Comparison of ENCODE assay signal across 10 mouse cellular contexts in genomic region chr10:75100298-75100697, GRCm38 (mm10). TPM values are rescaled to one million over a fixed set of nuclear protein-coding genes. Genes with fewer than 3 reads are reported as not detected.
A peak's percentile ranks its signal among the peaks of the same experiment; 100 is the strongest.
DNase-seq lines count a peak whose midpoint lies in the region; ATAC-seq and TF ChIP-seq lines count a peak whose summit lies in the region.
"Had no signal": no experiment of that assay in that cellular context is flagged by ENCODE, and none has a peak within 500 bp of the region (broad histone marks: within the 10 kb centered on the region; RNA-seq: fewer than 3 reads in every experiment).

No protein-coding gene starts in this region.

- peaks cover 59% of the 10 kb centered on the region for H3K4me1 ChIP-seq in limb, embryonic 15.5 days
- peaks cover 82% of the 10 kb centered on the region for H3K4me1 ChIP-seq in limb, embryonic 10.5 days
- peaks cover 25% of the 10 kb centered on the region for H3K4me1 ChIP-seq in hindbrain, postnatal 0 days (ENCODE audit: insufficient read depth, low read length)

- no peak overlapping the region for H3K9ac ChIP-seq in limb, embryonic 15.5 days
- H3K9ac ChIP-seq in hindbrain, postnatal 0 days (replicated peaks; ENCODE audit: low read length) = no peak overlapping the region

- H3K4me2 ChIP-seq in limb, embryonic 15.5 days = no peak overlapping the region
- no peak overlapping the region for H3K4me2 ChIP-seq in hindbrain, postnatal 0 days (ENCODE audit: low read depth, low read length)

- TF ChIP-seq CTCF in hindbrain, postnatal 0 days (IDR thresholded peaks at IDR 0.05; ENCODE audit: low read depth) = no peak

- ATAC-seq in limb, embryonic 15.5 days (ENCODE audit: insufficient number of reproducible peaks, low FRiP score, low TSS enrichment, low read depth) = no peak
- peak; percentile 57 for ATAC-seq in hindbrain, postnatal 0 days
- ATAC-seq: inflammation-experienced regulatory T-cells, adult 6 months had no signal

- no peaks in the 10 kb centered on the region for H3K27me3 ChIP-seq in limb, embryonic 15.5 days
- no peaks in the 10 kb centered on the region for H3K27me3 ChIP-seq in limb, embryonic 10.5 days (ENCODE audit: low read depth, poor library complexity, severe bottlenecking)
- H3K27me3 ChIP-seq in hindbrain, postnatal 0 days (ENCODE audit: insufficient read depth, low read length) = no peaks in the 10 kb centered on the region
- H3K27me3 ChIP-seq: megakaryocyte, embryonic 14.5 days had no signal

- DNase-seq in cerebellum, adult 18-20 months = peak; percentile 33 to 43
- DNase-seq in cerebellum, adult 8-10 months = no peak
- no peak for DNase-seq in limb, embryonic 10.5 days (ENCODE audit: low spot score)
- DNase-seq in hindbrain, postnatal 0 days (ENCODE audit: low spot score) = peak; percentile 36
- DNase-seq in right cerebral cortex, postnatal 14 days = peak; percentile 43
- DNase-seq in kidney, adult 11 months = no peak
- no peak for DNase-seq in gastrocnemius, adult 8-10 months (ENCODE audit: low spot score in 2 of 2)

- H3K27ac ChIP-seq in limb, embryonic 15.5 days = peak overlapping the region; percentile 44; the same call in 1 of the 2 replicates
- H3K27ac ChIP-seq in limb, embryonic 10.5 days = no peak overlapping the region
- H3K27ac ChIP-seq in hindbrain, postnatal 0 days = 0 out of 2 replicates have a peak overlapping the region, but pooled peaks have one; percentile 37

- no peak overlapping the region for H3K4me3 ChIP-seq in limb, embryonic 15.5 days
- H3K4me3 ChIP-seq in limb, embryonic 10.5 days = no peak overlapping the region
- no peak overlapping the region for H3K4me3 ChIP-seq in hindbrain, postnatal 0 days (ENCODE audit: low read length)

- no peaks in the 10 kb centered on the region for H3K9me3 ChIP-seq in limb, embryonic 15.5 days
- H3K9me3 ChIP-seq in limb, embryonic 10.5 days (replicated peaks) = no peaks in the 10 kb centered on the region
- no peaks in the 10 kb centered on the region for H3K9me3 ChIP-seq in hindbrain, postnatal 0 days (ENCODE audit: low read length)
- H3K9me3 ChIP-seq: megakaryocyte, embryonic 14.5 days had no signal

- WGBS in limb, embryonic 15.5 days = 57% methylated on average over 7 of the region's 7 CpGs
- WGBS in limb, embryonic 10.5 days = 77% methylated on average over 7 of the region's 7 CpGs
- 42% methylated on average over 7 of the region's 7 CpGs for WGBS in hindbrain, postnatal 0 days

- H3K36me3 ChIP-seq in limb, embryonic 15.5 days = no peaks in the 10 kb centered on the region
- no peaks in the 10 kb centered on the region for H3K36me3 ChIP-seq in limb, embryonic 10.5 days
- H3K36me3 ChIP-seq in hindbrain, postnatal 0 days (ENCODE audit: insufficient read depth, low read length) = no peaks in the 10 kb centered on the region

RNA-seq across cellular contexts. Expression of gene Bcr, which starts 39.9 kb away (rescaled TPM):
- polyA plus RNA-seq in limb, embryonic 15.5 days (2015; fragmentation: Nextera tagmentation; extraction: Ambion mirVana) = 7.5 and 7.6 TPM in 2 replicates
- polyA plus RNA-seq in limb, embryonic 10.5 days (2016; fragmentation: Nextera tagmentation; extraction: Ambion mirVana) = 7.0 and 7.6 TPM in 2 replicates
- 54.4 and 61.4 TPM in 2 replicates for total RNA-seq in hindbrain, postnatal 0 days (2014; rRNA removed)
- 10.1 and 10.5 TPM in 2 replicates for polyA plus RNA-seq in hindbrain, postnatal 0 days (2015; fragmentation: Nextera tagmentation; extraction: Ambion mirVana)
- 1 to 10 TPM; 3.5 to 5.5 (median 4.7) TPM for total RNA-seq in gastrocnemius, adult 8-10 months (2022)

Comparison
In these comparisons a context has a peak if more than half of its experiments do, and no peak if none do; other contexts are left out.
1. DNase-seq: peak in cerebellum, adult 18-20 months (2 of 2), hindbrain, postnatal 0 days (single experiment) and right cerebral cortex, postnatal 14 days (single experiment); none in cerebellum, adult 8-10 months (single experiment), limb, embryonic 10.5 days (single experiment), kidney, adult 11 months (single experiment) and gastrocnemius, adult 8-10 months (0 of 2).